Mouse (Mus musculus) mature B cell (primary cell): ENCODE measurements around the gene Rspo4.

Experiments
- in situ Hi-C: fragments of 300-500 bp; cut with MboI; formaldehyde crosslinking; loops from 2 replicates; pipeline ENCODE4 v1.14.3; 2019

Gene Rspo4

DNA sequence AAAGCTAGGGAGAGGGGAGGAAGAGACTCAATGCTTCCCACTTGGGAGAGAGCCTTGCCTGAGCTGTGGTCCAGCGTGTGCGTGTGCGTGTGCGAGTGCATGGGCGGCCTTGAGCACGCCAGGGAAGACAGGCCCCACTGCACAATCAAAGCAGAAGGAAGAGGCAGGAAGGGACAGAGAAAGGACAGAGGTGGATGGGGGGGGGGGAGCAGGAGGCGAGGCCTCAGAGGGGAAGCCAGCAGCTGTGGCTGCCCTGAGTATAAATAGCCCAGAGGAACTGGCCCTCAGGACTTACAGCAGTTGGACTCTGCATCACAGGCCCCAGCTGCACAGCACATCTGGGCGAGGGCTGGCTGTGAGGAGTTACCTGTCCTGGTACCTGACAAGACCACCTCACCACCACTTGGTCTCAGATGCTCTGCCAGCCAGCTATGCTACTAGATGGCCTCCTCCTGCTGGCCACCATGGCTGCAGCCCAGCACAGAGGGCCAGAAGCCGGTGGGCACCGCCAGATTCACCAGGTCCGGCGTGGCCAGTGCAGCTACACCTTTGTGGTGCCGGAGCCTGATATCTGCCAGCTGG is 68.3 kb downstream of the Rspo4 start, which contains the start of gene Angpt4:
TSS of gene Angpt4 (plus strand) at position 292 of the 582 bp plus-strand sequence.
- in situ Hi-C loops: no loop called here

DNA sequence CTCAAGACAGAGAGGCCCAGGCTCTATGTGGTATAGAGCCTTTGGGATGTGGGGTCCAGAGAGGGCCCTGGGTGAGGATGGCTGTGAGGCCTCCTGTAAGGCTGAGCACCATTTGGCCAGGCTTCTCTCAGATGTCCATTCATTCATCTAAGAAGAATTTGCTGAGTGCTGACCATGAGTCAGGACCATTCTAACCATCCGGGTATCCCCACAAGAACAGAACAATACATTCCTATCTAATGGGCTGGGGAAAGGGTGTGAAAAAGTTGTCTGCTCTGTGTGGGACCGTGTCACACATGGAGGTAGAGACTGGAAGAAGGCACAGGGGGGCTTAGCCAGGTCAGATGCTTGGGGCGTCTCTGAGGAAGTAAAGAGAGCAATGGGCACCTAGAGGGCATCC is 69.0 kb downstream of the Rspo4 start:
- in situ Hi-C loops: no loop called here

DNA sequence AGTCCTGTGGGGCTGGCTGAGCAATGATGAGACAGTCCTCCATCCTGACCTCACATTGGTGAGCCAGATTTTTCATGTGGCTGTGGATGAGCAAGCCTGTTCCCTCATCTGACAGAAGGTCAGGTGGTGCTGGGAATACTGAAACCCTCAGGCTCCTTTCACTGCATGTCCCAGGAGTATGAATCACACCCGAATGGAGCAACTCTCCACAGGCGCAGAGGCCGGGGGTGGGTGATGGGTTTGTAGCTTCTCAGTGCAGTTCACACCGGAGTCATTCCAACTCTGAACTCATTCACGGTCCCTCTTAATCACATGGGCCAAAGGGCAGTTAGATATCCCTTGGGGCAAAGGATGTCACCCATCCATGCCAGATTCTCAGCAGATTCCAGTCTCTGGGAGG is 71.4 kb downstream of the Rspo4 start:
- in situ Hi-C loops: no loop called here

DNA sequence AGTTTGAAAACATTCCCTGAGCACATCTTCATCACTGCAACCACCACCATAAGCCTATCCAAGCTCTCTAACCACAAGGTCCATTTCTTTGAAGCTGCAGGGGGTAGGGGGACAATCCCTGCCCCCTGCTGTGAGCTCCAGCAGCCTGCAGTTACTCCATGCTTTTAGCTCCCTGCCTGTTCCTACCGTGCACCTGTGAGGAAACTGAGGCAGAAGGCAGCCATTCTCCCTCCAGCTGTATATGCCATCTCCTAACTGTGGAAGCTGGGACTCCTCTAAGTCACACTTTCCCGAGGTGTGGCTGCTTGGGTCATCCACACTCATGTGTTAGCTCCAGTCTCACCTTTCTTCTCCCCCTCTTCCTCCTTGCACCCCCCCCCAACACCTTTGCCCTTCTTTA is 72.4 kb downstream of the Rspo4 start:
- in situ Hi-C loops: no loop called here

DNA sequence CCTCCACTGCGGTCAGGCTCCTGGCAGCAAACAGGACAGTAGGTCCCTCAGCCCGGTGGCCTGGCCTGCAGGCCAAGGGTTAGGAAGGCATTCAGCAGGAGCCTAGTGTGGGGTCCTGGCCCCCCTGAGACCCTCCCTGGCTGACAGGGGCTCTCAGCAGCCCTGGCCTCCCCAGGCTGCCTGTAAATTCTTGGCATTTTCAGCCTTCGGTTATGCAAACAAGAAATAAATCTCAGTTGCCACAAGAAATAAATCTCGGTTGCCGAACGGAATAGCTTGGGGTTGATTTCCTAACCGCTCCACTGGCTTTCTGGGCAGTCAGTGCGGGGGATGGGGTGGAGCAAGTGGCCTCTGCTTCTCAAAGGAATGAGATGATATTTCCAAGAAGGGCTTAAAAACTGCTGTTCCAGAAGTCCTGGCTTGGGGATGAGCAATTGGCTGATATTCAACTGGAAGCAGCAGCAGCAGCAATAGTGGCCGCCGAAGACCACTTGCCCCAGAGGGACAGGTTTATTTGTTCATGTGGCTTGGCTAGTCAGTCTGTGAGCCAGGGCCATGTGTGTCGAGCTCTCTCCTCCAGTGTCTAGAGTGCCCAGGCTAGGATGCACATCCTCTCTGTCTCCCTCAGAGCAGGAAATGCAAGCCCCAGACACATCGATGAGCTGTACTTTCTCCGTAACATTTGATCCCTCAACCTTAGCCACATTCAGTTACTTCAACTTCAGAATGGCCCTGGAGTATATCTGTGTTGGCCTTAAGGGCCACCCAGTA is 73.5 kb downstream of the Rspo4 start:
- in situ Hi-C loops: no loop called here

DNA sequence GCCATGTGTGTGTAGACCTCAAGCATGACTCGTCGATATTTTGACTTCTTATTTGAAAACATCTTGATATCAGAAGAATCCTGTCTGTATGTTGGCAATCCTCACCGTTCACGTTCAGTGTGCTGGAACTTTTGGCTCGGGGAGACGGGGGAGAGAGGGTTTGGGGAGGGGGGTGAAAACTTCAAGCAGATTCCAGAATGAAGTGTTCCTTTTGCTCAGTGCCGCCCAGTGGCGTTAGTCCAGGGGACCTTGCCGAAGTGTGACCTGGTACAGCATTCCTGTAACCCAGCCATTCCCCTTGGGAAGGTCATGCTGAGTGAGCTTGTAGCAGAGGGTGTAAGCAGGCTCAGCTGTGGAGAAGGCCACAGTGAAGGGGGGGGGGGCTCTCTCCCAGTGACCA is 76.4 kb downstream of the Rspo4 start:
- in situ Hi-C loops: no loop called here

DNA sequence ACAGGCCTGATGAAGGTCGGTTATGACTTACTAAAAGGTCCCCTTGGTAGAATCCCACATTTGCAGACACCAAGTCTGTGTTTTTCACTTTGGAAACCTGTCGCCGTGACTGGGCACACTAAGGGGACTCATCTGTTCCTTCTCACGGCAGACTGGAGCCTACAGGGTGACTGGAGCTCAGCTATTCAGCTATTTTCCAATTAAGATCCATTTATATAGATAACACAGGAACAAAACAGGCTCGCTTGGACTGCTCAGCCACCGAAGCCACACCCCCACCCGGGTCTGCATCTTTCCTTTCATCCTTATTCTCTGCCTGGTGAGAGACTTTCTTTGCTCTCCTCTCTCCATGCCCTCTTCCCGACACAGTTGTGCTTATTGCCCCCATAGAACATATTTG is 78.3 kb downstream of the Rspo4 start:
- in situ Hi-C loops: no loop called here

DNA sequence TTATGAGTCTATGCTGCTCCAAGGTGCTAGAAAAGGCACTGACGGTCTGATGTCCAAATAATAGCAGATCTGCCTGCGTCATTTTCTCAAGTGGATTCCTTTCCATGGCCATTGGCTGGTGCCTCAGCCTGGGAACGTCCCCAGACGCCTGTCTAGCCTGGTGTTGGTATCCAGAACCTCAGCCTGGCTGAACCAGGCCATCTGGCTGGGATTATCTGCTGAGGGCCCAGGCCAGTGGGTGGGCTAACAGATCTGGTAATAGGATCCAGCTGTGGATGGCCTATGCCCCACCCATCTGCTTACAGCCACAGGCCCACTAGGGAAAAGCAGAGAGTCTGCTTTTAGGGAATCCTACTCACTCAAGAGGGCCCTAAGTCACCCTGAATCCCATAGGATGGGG is 78.9 kb downstream of the Rspo4 start:
- in situ Hi-C loops: no loop called here
